Mouse (Mus musculus) cerebellum, postnatal 4 days (tissue): ENCODE results near the gene Zfp735.

Experiments used
- DNase-seq, 2 experiments: peaks; one replicate each; pipeline ENCODE4 v3.0.0; 2022; ENCODE audit warnings: low spot score in 2 of 2, mixed read lengths in 1 of 2

Gene Zfp735

DNA sequence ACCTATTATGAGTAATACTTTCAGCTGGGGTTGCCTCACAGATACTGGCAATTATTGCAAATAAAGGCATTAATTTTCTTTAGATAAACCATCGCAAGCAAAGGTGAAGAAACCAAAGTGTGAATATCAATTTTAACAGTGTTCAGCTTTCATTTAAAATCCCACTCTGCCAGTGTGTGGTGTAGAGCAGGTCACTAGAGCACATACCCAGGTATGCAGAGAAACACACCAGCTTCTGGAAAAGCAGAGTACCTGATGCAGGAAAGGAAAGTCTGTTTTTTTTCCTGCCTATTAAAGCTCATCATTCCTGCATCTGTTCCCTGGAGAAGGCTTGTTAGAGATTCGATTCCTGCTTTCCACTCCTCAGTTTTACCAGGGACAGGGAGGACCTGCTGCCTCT is at the start of gene Zfp735:
Zfp735 (plus strand) TSS at position 301 of the 400 bp plus-strand sequence.
- no peak for DNase-seq

DNA sequence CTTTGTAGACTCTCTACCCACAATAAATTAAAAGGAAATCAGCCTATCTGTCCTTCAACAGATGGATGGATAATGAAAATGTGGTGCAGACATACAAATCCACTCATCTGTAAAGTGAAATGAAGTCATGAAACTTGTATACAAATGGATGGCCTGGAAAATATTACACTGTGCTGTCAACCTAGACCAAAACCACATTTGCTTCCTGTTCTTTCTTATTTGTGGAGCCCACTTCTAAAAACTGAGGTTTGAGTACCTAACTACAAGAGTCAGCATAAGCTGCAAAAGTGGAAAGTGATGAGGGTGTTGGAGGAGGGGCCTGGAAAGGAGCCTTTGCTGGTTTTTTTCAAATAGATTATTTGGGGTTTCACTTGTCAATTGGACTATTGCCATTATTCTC is 70.5 kb downstream of the Zfp735 start:
- DNase-seq: no peak
